Mouse (Mus musculus) ES-Bruce4 (cell line): ENCODE results near the gene Zfpm1.
A peak's percentile ranks its signal among the peaks of the same experiment; 100 is the strongest.

Experiments
- CTCF ChIP-seq: IDR thresholded peaks from one replicate; pipeline ENCODE4 v1.8.1; 2011; ENCODE audit warnings: low read depth, low read length
- EP300 ChIP-seq: IDR thresholded peaks from 2 replicates; pipeline ENCODE4 v1.6.1; 2011; ENCODE audit warnings: low read depth, low read length; ENCODE audit not compliant: insufficient read depth
- POLR2A ChIP-seq: IDR thresholded peaks from one replicate; pipeline ENCODE4 v1.8.1; 2011; ENCODE audit warnings: low read length; ENCODE audit not compliant: insufficient read depth

GRCm38 (mm10) chr8:122369665-122370064 lies 87.7 kb downstream of the Zfpm1 start:
- TF ChIP-seq POLR2A = no peak
- peak; percentile 76 for TF ChIP-seq CTCF
- TF ChIP-seq EP300 = no peak
